Mouse (Mus musculus) gastrocnemius, postnatal 25 days (tissue): Measurements from ENCODE around the gene Zdhhc24. TPM values are rescaled to one million over a fixed set of nuclear protein-coding genes. Genes with fewer than 3 reads are reported as not detected.
A peak's percentile ranks its signal among the peaks of the same experiment; 100 is the strongest.
"Not testable (repeated sequence)": the region's sequence is repeated elsewhere in the genome, so short reads cannot be mapped to it uniquely, and the experiment has no call there.

Experiments used
- DNase-seq: peaks from one replicate; pipeline ENCODE4 v3.0.0; 2022
- long read RNA-seq, 2 experiments: library from polyadenylated mRNA; stranded (forward); transcript quantifications; one replicate each; pipeline ENCODE4 v2.0.0; 2021
- total RNA-seq, 2 experiments: library from RNA; stranded (reverse); gene quantifications; 1 replicate in 1 of 2; 2 replicates in 1 of 2; pipeline ENCODE4 v1.2.3; 2021

Gene Zdhhc24
- total RNA-seq = 1 to 10 TPM; 2.4 to 2.8 TPM
- long read RNA-seq, experiment 1, partial matches to known transcripts = 0 of 3 reads
- long read RNA-seq, experiment 1, other reads (novel, unspliced or antisense) = 0 of 3 reads
- long read RNA-seq, experiment 2, partial matches to known transcripts = 0 of 1 reads
- long read RNA-seq, experiment 2, other reads (novel, unspliced or antisense) = 0 of 1 reads

GRCm38 (mm10) chr19:4878405-4879323 is at the start of gene Zdhhc24:
Gene Zdhhc24, plus strand, starts transcription at chr19:4878668.
- peak; percentile 95 for DNase-seq

GRCm38 (mm10) chr19:4829156-4829555 is 49.3 kb upstream of the Zdhhc24 start:
- DNase-seq = peak; percentile 81

- no peak for DNase-seq
These were observed 44.5 kb upstream of the Zdhhc24 start for GRCm38 (mm10) chr19:4833977-4834376.

GRCm38 (mm10) chr19:4836096-4836495 is 42.4 kb upstream of the Zdhhc24 start:
- DNase-seq = no peak

GRCm38 (mm10) chr19:4837049-4837448 is 41.4 kb upstream of the Zdhhc24 start:
- DNase-seq = no peak

GRCm38 (mm10) chr19:4838526-4839140 is 39.8 kb upstream of the Zdhhc24 start:
- DNase-seq = no peak

GRCm38 (mm10) chr19:4839149-4839548 is 39.3 kb upstream of the Zdhhc24 start, which contains the start of the genes Ccs and Ccdc87:
Gene Ccs, minus strand, starts transcription at chr19:4839332.
Gene Ccdc87, plus strand, starts transcription at chr19:4839366.
- peak; percentile 96 for DNase-seq

GRCm38 (mm10) chr19:4840848-4841247 is 37.6 kb upstream of the Zdhhc24 start:
- no peak for DNase-seq

GRCm38 (mm10) chr19:4842611-4843010 is 35.9 kb upstream of the Zdhhc24 start:
- DNase-seq = no peak

- DNase-seq = no peak
These were observed 32.6 kb upstream of the Zdhhc24 start for GRCm38 (mm10) chr19:4845846-4846245.

- DNase-seq = no peak
These were observed 31.0 kb upstream of the Zdhhc24 start for GRCm38 (mm10) chr19:4847490-4847889.

GRCm38 (mm10) chr19:4849800-4850199 is 28.7 kb upstream of the Zdhhc24 start:
- DNase-seq = no peak

GRCm38 (mm10) chr19:4850281-4850680 is 28.2 kb upstream of the Zdhhc24 start:
- DNase-seq = no peak

GRCm38 (mm10) chr19:4854552-4855469 is 23.7 kb upstream of the Zdhhc24 start, which contains the start of gene Ctsf:
Gene Ctsf, plus strand, starts transcription at chr19:4855130.
- DNase-seq = peak; percentile 93

- no peak for DNase-seq
These were observed 23.0 kb upstream of the Zdhhc24 start for GRCm38 (mm10) chr19:4855470-4855820.

GRCm38 (mm10) chr19:4855951-4856350 is 22.5 kb upstream of the Zdhhc24 start:
- DNase-seq = no peak

- no peak for DNase-seq
These were observed 19.4 kb upstream of the Zdhhc24 start for GRCm38 (mm10) chr19:4859081-4859480.

GRCm38 (mm10) chr19:4863048-4863447 is 15.4 kb upstream of the Zdhhc24 start:
- no peak for DNase-seq

- no peak for DNase-seq
These were observed 13.3 kb upstream of the Zdhhc24 start for GRCm38 (mm10) chr19:4865147-4865546.

GRCm38 (mm10) chr19:4874613-4875012 is 3.9 kb upstream of the Zdhhc24 start:
- DNase-seq = not testable (repeated sequence)

GRCm38 (mm10) chr19:4876241-4876640 is 2.2 kb upstream of the Zdhhc24 start:
- peak; percentile 66 for DNase-seq

- peak; percentile 78 for DNase-seq
These were observed 1.7 kb upstream of the Zdhhc24 start for GRCm38 (mm10) chr19:4876755-4877154.
